26 mouse cellular contexts compared by ENCODE assay signal in the genomic region with DNA sequence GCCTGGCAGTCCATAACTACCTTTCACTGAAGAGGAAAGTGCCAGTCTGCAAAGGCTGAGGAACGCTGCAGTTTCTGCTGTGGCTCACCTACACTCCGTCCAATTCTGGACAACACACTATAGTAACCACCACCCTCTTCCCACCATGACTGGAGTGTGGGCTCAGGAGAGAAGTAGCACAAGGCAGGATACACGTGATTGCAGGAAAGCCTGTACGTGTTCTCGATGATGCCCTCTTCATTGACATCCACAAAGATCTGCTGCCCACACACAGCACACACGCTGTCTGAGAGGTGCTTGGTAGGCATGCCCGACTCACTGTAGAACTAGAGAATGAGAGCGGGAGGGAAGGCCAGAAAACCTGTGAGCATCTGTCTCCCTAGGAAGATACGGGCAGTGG. TPM values are rescaled to one million over a fixed set of nuclear protein-coding genes. Genes with fewer than 3 reads are reported as not detected.
"Had no signal": no experiment of that assay in that cellular context is flagged by ENCODE, and none has a peak within 500 bp of the region (broad histone marks: within the 10 kb centered on the region; RNA-seq: fewer than 3 reads in every experiment).

No protein-coding gene starts in this region.

- H3K27me3 ChIP-seq: intestine, embryonic 15.5 days; kidney, embryonic 15.5 days; limb, embryonic 13.5 days; midbrain, embryonic 13.5 days; stomach, embryonic 15.5 days had no signal

- H3K4me3 ChIP-seq: intestine, embryonic 15.5 days; kidney, embryonic 15.5 days; left cerebral cortex, adult 2 months; limb, embryonic 10.5 days; limb, embryonic 13.5 days; midbrain, embryonic 10.5 days; midbrain, embryonic 13.5 days; stomach, embryonic 15.5 days had no signal

- H3K9ac ChIP-seq: intestine, embryonic 15.5 days; kidney, embryonic 15.5 days; limb, embryonic 13.5 days; liver, embryonic 14.5 days; midbrain, embryonic 13.5 days; stomach, embryonic 15.5 days had no signal

- H3K4me1 ChIP-seq: intestine, embryonic 15.5 days; kidney, embryonic 15.5 days; limb, embryonic 10.5 days; limb, embryonic 13.5 days; midbrain, embryonic 10.5 days; midbrain, embryonic 13.5 days; stomach, embryonic 15.5 days had no signal

- H3K9me3 ChIP-seq: intestine, embryonic 15.5 days; kidney, embryonic 15.5 days; limb, embryonic 10.5 days; limb, embryonic 13.5 days; midbrain, embryonic 10.5 days; midbrain, embryonic 13.5 days; stomach, embryonic 15.5 days had no signal

- H3K27ac ChIP-seq: intestine, embryonic 15.5 days; kidney, embryonic 15.5 days; limb, embryonic 10.5 days; limb, embryonic 13.5 days; liver, embryonic 14.5 days; midbrain, embryonic 10.5 days; midbrain, embryonic 13.5 days; stomach, embryonic 15.5 days had no signal

- H3K4me2 ChIP-seq: intestine, embryonic 15.5 days; kidney, embryonic 15.5 days; limb, embryonic 13.5 days; midbrain, embryonic 13.5 days; stomach, embryonic 15.5 days had no signal

- ATAC-seq: intestine, embryonic 15.5 days; midbrain, embryonic 13.5 days had no signal

- DNase-seq: kidney, adult 11 months; kidney, adult 8-10 months; kidney, postnatal 10 days; kidney, postnatal 36 days; layer of hippocampus, postnatal 36 days; liver; lung, adult 2 months; lung, postnatal 14 days; lung, postnatal 4 days; right cerebral cortex, postnatal 25 days; spleen, adult 18-20 months; thymus, adult 18-20 months; thymus, postnatal 36 days had no signal

RNA-seq across cellular contexts. Expression of a gene that starts 59.1 kb away (rescaled TPM):
- polyA plus RNA-seq: intestine, embryonic 15.5 days; kidney, embryonic 15.5 days; limb, embryonic 10.5 days; limb, embryonic 13.5 days; lung, adult 2 months; midbrain, embryonic 10.5 days; midbrain, embryonic 13.5 days; midbrain, postnatal 0 days; neural tube, embryonic 11.5 days; neural tube, embryonic 14.5 days; stomach, embryonic 15.5 days; testis, adult 2 months had no signal
